Mouse (Mus musculus): ENCODE results near the gene Chn2. TPM values are rescaled to one million over a fixed set of nuclear protein-coding genes. Genes with fewer than 3 reads are reported as not detected.

The Chn2 gene
- polyA plus RNA-seq, 1 experiment from 2014 or later = 7.1 TPM

DNA sequence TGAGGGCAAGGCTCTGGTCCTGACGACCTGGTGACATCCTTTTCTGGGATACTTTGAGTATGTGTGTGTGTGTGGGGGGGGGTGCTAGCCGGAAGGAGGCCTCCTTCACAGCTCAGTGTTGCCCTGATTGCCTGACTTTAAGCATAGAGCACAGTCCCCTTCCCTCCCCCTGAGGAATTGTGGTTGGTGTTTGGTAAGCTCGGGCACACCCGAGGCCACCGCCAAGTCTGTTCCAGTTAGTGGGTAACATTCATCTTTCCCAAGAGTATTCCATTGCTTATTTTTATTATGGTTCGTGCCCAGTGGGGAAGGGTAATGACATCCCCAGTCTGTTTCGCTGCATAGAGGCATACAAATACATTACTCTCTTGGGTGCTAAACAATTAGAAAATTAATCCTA is 172.6 kb downstream of the Chn2 start:
- ATAC-seq (ENCODE audit: insufficient number of reproducible peaks, insufficient read depth, low FRiP score, low read depth) = no peak
- H3K36me3 ChIP-seq (ENCODE audit: control insufficient read depth, insufficient read depth, low read length) = no peaks in the 10 kb centered on the region
- WGBS = 82% methylated on average over 7 of the region's 7 CpGs

GRCm38 (mm10) chr6:54213743-54214142 is 174.4 kb downstream of the Chn2 start:
- WGBS = 76% methylated on average over 7 of the region's 7 CpGs
- H3K4me2 ChIP-seq (ENCODE audit: low read length) = no peak overlapping the region
- H3K36me3 ChIP-seq (ENCODE audit: control insufficient read depth, insufficient read depth, low read length) = no peaks in the 10 kb centered on the region
- no peak overlapping the region for H3K4me3 ChIP-seq (ENCODE audit: control insufficient read depth in 1 of 2, insufficient read depth in 1 of 2, low read depth in 1 of 2, low read length in 2 of 2)
- H3K9me3 ChIP-seq (ENCODE audit: control insufficient read depth, low read length) = no peaks in the 10 kb centered on the region
- no peak overlapping the region for H3K9ac ChIP-seq (ENCODE audit: low read length)
- ATAC-seq (ENCODE audit: insufficient number of reproducible peaks, insufficient read depth, low FRiP score, low read depth) = no peak
- 0 out of 4 replicates have a peak, but pooled peaks cover 0 to 2% of the 10 kb centered on the region in 2 experiments for H3K4me1 ChIP-seq (ENCODE audit: control insufficient read depth in 2 of 2, insufficient read depth in 2 of 2, low read length in 2 of 2)
- H3K27me3 ChIP-seq (ENCODE audit: control insufficient read depth, insufficient read depth, low read length) = no peaks in the 10 kb centered on the region
- no peak overlapping the region for H3K27ac ChIP-seq (replicated peaks in 1 of 2; ENCODE audit: control insufficient read depth in 1 of 2, insufficient read depth in 1 of 2, low read depth in 2 of 2, low read length in 2 of 2)

More for the DNA sequence above, 172.6 kb downstream of the Chn2 start:
- no peak overlapping the region for H3K4me3 ChIP-seq (ENCODE audit: control insufficient read depth in 1 of 2, insufficient read depth in 1 of 2, low read depth in 1 of 2, low read length in 2 of 2)
- no peaks in the 10 kb centered on the region for H3K9me3 ChIP-seq (ENCODE audit: control insufficient read depth, low read length)
- no peak overlapping the region for H3K9ac ChIP-seq (ENCODE audit: low read length)
- no peaks in the 10 kb centered on the region for H3K27me3 ChIP-seq (ENCODE audit: control insufficient read depth, insufficient read depth, low read length)
- no peak overlapping the region for H3K4me2 ChIP-seq (ENCODE audit: low read length)
- no peak overlapping the region for H3K27ac ChIP-seq (replicated peaks in 1 of 2; ENCODE audit: control insufficient read depth in 1 of 2, insufficient read depth in 1 of 2, low read depth in 2 of 2, low read length in 2 of 2)
- 0 out of 4 replicates have a peak, but pooled peaks cover 0 to 2% of the 10 kb centered on the region in 2 experiments for H3K4me1 ChIP-seq (ENCODE audit: control insufficient read depth in 2 of 2, insufficient read depth in 2 of 2, low read length in 2 of 2)

DNA sequence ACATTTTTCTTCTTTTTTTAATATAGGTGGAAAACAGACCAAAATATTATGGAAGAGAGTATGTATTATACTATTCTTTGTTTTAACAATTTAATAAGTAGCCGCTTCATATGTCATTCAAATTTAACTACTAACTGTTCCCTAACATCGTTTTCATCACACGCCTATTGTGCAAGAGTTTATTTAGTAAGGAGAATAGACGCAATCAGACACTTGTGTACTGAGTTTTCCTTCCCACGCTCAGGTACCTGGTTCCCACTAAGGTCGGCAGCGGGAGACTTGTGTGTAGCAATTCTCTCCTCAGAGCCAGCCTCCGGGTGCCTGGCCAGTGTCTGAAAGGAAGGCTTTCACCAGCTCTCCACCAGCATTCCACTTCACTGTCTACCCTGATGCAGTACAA is 176.3 kb downstream of the Chn2 start:
- no peaks in the 10 kb centered on the region for H3K9me3 ChIP-seq (ENCODE audit: control insufficient read depth, low read length)
- no peaks in the 10 kb centered on the region for H3K36me3 ChIP-seq (ENCODE audit: control insufficient read depth, insufficient read depth, low read length)
- WGBS = 71% methylated on average over 8 of the region's 8 CpGs
- H3K9ac ChIP-seq (ENCODE audit: low read length) = no peak overlapping the region
- peaks cover 3 to 6% of the 10 kb centered on the region in 2 experiments; a peak in 3 of 4 replicates for H3K4me1 ChIP-seq (ENCODE audit: control insufficient read depth in 2 of 2, insufficient read depth in 2 of 2, low read length in 2 of 2)
- H3K27ac ChIP-seq (replicated peaks in 1 of 2; ENCODE audit: control insufficient read depth in 1 of 2, insufficient read depth in 1 of 2, low read depth in 2 of 2, low read length in 2 of 2) = no peak overlapping the region
- H3K4me2 ChIP-seq (ENCODE audit: low read length) = no peak overlapping the region
- no peaks in the 10 kb centered on the region for H3K27me3 ChIP-seq (ENCODE audit: control insufficient read depth, insufficient read depth, low read length)
- H3K4me3 ChIP-seq (ENCODE audit: control insufficient read depth in 1 of 2, insufficient read depth in 1 of 2, low read depth in 1 of 2, low read length in 2 of 2) = no peak overlapping the region
- ATAC-seq (ENCODE audit: insufficient number of reproducible peaks, insufficient read depth, low FRiP score, low read depth) = no peak

DNA sequence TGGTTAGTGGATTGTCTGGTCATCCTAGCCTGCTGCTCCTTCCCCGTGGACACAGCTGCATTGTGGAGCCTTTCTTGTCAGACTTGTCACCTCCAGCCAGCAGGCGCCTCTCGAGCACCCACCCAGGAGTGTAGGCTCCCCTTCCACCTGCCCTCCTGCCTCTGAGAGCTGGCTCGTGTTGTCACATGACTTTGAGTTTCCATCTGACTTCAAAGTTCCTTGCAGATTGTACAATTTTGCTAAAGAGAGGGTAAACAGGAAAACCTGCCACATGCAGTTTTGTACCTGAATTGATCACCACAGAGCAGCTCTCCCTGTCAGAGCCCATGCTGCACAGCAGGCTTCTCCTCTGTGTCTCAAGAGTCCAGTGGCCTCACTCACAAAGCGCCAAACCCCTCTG is 177.2 kb downstream of the Chn2 start:
- H3K36me3 ChIP-seq (ENCODE audit: control insufficient read depth, insufficient read depth, low read length) = no peaks in the 10 kb centered on the region
- no peak overlapping the region for H3K27ac ChIP-seq (replicated peaks in 1 of 2; ENCODE audit: control insufficient read depth in 1 of 2, insufficient read depth in 1 of 2, low read depth in 2 of 2, low read length in 2 of 2)
- no peak overlapping the region for H3K4me2 ChIP-seq (ENCODE audit: low read length)
- H3K27me3 ChIP-seq (ENCODE audit: control insufficient read depth, insufficient read depth, low read length) = no peaks in the 10 kb centered on the region
- WGBS = 66% methylated on average over 5 of the region's 5 CpGs
- peaks cover 3 to 6% of the 10 kb centered on the region in 2 experiments; a peak in 3 of 4 replicates for H3K4me1 ChIP-seq (ENCODE audit: control insufficient read depth in 2 of 2, insufficient read depth in 2 of 2, low read length in 2 of 2)
- no peak for ATAC-seq (ENCODE audit: insufficient number of reproducible peaks, insufficient read depth, low FRiP score, low read depth)
- H3K9me3 ChIP-seq (ENCODE audit: control insufficient read depth, low read length) = no peaks in the 10 kb centered on the region
- no peak overlapping the region for H3K4me3 ChIP-seq (ENCODE audit: control insufficient read depth in 1 of 2, insufficient read depth in 1 of 2, low read depth in 1 of 2, low read length in 2 of 2)
- no peak overlapping the region for H3K9ac ChIP-seq (ENCODE audit: low read length)

GRCm38 (mm10) chr6:54220124-54220523 is 180.8 kb downstream of the Chn2 start:
- no peaks in the 10 kb centered on the region for H3K9me3 ChIP-seq (ENCODE audit: control insufficient read depth, low read length)
- peaks cover 3 to 6% of the 10 kb centered on the region in 2 experiments; a peak in 3 of 4 replicates for H3K4me1 ChIP-seq (ENCODE audit: control insufficient read depth in 2 of 2, insufficient read depth in 2 of 2, low read length in 2 of 2)
- no peak overlapping the region for H3K9ac ChIP-seq (ENCODE audit: low read length)
- H3K36me3 ChIP-seq (ENCODE audit: control insufficient read depth, insufficient read depth, low read length) = no peaks in the 10 kb centered on the region
- no peak overlapping the region for H3K4me2 ChIP-seq (ENCODE audit: low read length)
- H3K4me3 ChIP-seq (ENCODE audit: control insufficient read depth in 1 of 2, insufficient read depth in 1 of 2, low read depth in 1 of 2, low read length in 2 of 2) = no peak overlapping the region
- H3K27me3 ChIP-seq (ENCODE audit: control insufficient read depth, insufficient read depth, low read length) = no peaks in the 10 kb centered on the region
- H3K27ac ChIP-seq (replicated peaks in 1 of 2; ENCODE audit: control insufficient read depth in 1 of 2, insufficient read depth in 1 of 2, low read depth in 2 of 2, low read length in 2 of 2) = no peak overlapping the region
- WGBS = 38% methylated on average over 14 of the region's 14 CpGs
- ATAC-seq (ENCODE audit: insufficient number of reproducible peaks, insufficient read depth, low FRiP score, low read depth) = no peak

GRCm38 (mm10) chr6:54223529-54223928 is 184.2 kb downstream of the Chn2 start:
- Histone ChIP-seq H3K27ac (replicated peaks in 1 of 2; ENCODE audit: control insufficient read depth in 1 of 2, insufficient read depth in 1 of 2, low read depth in 2 of 2, low read length in 2 of 2) (no peak overlapping the region), H3K36me3 (ENCODE audit: control insufficient read depth, insufficient read depth, low read length) (no peaks in the 10 kb centered on the region), H3K27me3 (ENCODE audit: control insufficient read depth, insufficient read depth, low read length) (no peaks in the 10 kb centered on the region), H3K4me1 (ENCODE audit: control insufficient read depth in 2 of 2, insufficient read depth in 2 of 2, low read length in 2 of 2) (peaks cover 3 to 4% of the 10 kb centered on the region in 2 experiments; a peak in 3 of 4 replicates), H3K9ac (ENCODE audit: low read length) (no peak overlapping the region), H3K9me3 (ENCODE audit: control insufficient read depth, low read length) (no peaks in the 10 kb centered on the region), H3K4me3 (ENCODE audit: control insufficient read depth in 1 of 2, insufficient read depth in 1 of 2, low read depth in 1 of 2, low read length in 2 of 2) (no peak overlapping the region), H3K4me2 (ENCODE audit: low read length) (no peak overlapping the region)
- no peak for ATAC-seq (ENCODE audit: insufficient number of reproducible peaks, insufficient read depth, low FRiP score, low read depth)
- 90% methylated on average over 4 of the region's 4 CpGs for WGBS

- ATAC-seq (ENCODE audit: insufficient number of reproducible peaks, insufficient read depth, low FRiP score, low read depth) = no peak
- WGBS = 77% methylated on average over 11 of the region's 11 CpGs
Measured at GRCm38 (mm10) chr6:54224325-54224724, 185.0 kb downstream of the Chn2 start.

DNA sequence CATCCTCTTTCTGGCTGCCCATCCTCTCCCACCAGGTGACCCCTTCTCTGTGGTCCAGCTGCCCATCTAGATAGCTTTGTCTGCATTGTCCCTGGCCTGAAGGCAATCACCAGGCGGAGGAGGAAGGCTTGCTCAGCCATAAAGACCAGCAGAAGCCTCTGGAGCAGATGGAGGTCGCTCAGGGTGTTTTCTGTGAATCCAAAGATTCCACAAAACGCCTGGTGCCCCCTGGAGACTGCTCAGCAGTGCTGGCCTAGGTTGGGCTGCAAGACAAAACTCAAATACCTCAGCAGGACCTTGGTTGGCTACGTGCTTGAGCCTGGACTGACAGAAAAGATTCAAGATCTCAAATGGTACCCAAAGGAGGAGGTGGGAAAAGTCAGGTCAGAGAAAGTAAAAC is 186.0 kb downstream of the Chn2 start:
- no peaks in the 10 kb centered on the region for H3K36me3 ChIP-seq (ENCODE audit: control insufficient read depth, insufficient read depth, low read length)
- no peaks in the 10 kb centered on the region; a peak in 1 of 4 replicates for H3K4me1 ChIP-seq (ENCODE audit: control insufficient read depth in 2 of 2, insufficient read depth in 2 of 2, low read length in 2 of 2)
- H3K4me2 ChIP-seq (ENCODE audit: low read length) = no peak overlapping the region
- H3K9me3 ChIP-seq (ENCODE audit: control insufficient read depth, low read length) = no peaks in the 10 kb centered on the region
- H3K27me3 ChIP-seq (ENCODE audit: control insufficient read depth, insufficient read depth, low read length) = no peaks in the 10 kb centered on the region
- 46% methylated on average over 4 of the region's 4 CpGs for WGBS
- H3K4me3 ChIP-seq (ENCODE audit: control insufficient read depth in 1 of 2, insufficient read depth in 1 of 2, low read depth in 1 of 2, low read length in 2 of 2) = no peak overlapping the region
- no peak for ATAC-seq (ENCODE audit: insufficient number of reproducible peaks, insufficient read depth, low FRiP score, low read depth)
- no peak overlapping the region for H3K27ac ChIP-seq (replicated peaks in 1 of 2; ENCODE audit: control insufficient read depth in 1 of 2, insufficient read depth in 1 of 2, low read depth in 2 of 2, low read length in 2 of 2)
- no peak overlapping the region for H3K9ac ChIP-seq (ENCODE audit: low read length)

More at GRCm38 (mm10) chr6:54224325-54224724, 185.0 kb downstream of the Chn2 start:
- H3K9me3 ChIP-seq (ENCODE audit: control insufficient read depth, low read length) = no peaks in the 10 kb centered on the region
- no peak overlapping the region for H3K4me2 ChIP-seq (ENCODE audit: low read length)
- H3K4me3 ChIP-seq (ENCODE audit: control insufficient read depth in 1 of 2, insufficient read depth in 1 of 2, low read depth in 1 of 2, low read length in 2 of 2) = no peak overlapping the region
- H3K27ac ChIP-seq (replicated peaks in 1 of 2; ENCODE audit: control insufficient read depth in 1 of 2, insufficient read depth in 1 of 2, low read depth in 2 of 2, low read length in 2 of 2) = no peak overlapping the region
- H3K27me3 ChIP-seq (ENCODE audit: control insufficient read depth, insufficient read depth, low read length) = no peaks in the 10 kb centered on the region
- H3K4me1 ChIP-seq (ENCODE audit: control insufficient read depth in 2 of 2, insufficient read depth in 2 of 2, low read length in 2 of 2) = peaks cover 3 to 4% of the 10 kb centered on the region in 2 experiments; a peak in 3 of 4 replicates
- H3K36me3 ChIP-seq (ENCODE audit: control insufficient read depth, insufficient read depth, low read length) = no peaks in the 10 kb centered on the region
- no peak overlapping the region for H3K9ac ChIP-seq (ENCODE audit: low read length)

All from heart, embryonic 14.5 days (tissue).